Comparison of ENCODE assay signal across 8 mouse cellular contexts in genomic region chr4:121213936-121214792, GRCm38 (mm10). TPM values are rescaled to one million over a fixed set of nuclear protein-coding genes. Genes with fewer than 3 reads are reported as not detected.
DNase-seq lines count a peak whose midpoint lies in the region; ATAC-seq and TF ChIP-seq lines count a peak whose summit lies in the region.

No protein-coding gene starts in this region.

- H3K36me3 ChIP-seq in embryonic facial prominence, embryonic 15.5 days, result no peaks in the 10 kb centered on the region
- no peaks in the 10 kb centered on the region for H3K36me3 ChIP-seq in heart, embryonic 16.5 days (ENCODE audit: control insufficient read depth, insufficient read depth)
- no peaks in the 10 kb centered on the region for H3K36me3 ChIP-seq in neural tube, embryonic 14.5 days (ENCODE audit: control insufficient read depth, insufficient read depth, low read length)

- peaks cover 20% of the 10 kb centered on the region for H3K4me1 ChIP-seq in embryonic facial prominence, embryonic 15.5 days
- peaks cover 21% of the 10 kb centered on the region for H3K4me1 ChIP-seq in heart, embryonic 16.5 days (ENCODE audit: control insufficient read depth, insufficient read depth, low read length)
- peaks cover 3% of the 10 kb centered on the region; the same call in 1 of the 2 replicates for H3K4me1 ChIP-seq in lung, adult 2 months (ENCODE audit: control insufficient read depth, insufficient read depth, low read length)
- H3K4me1 ChIP-seq in neural tube, embryonic 14.5 days (ENCODE audit: control insufficient read depth, insufficient read depth, low read length), result peaks cover 19% of the 10 kb centered on the region; the same call in 1 of the 2 replicates

- peak overlapping the region; percentile 93 for H3K4me3 ChIP-seq in embryonic facial prominence, embryonic 15.5 days (replicated peaks)
- peak overlapping the region; percentile 91 for H3K4me3 ChIP-seq in heart, embryonic 16.5 days (ENCODE audit: low read length)
- H3K4me3 ChIP-seq in lung, adult 2 months (replicated peaks; ENCODE audit: extremely low read depth, low read depth, low read length), result peak overlapping the region; percentile 78
- H3K4me3 ChIP-seq in neural tube, embryonic 14.5 days (ENCODE audit: low read depth, low read length), result peak overlapping the region; percentile 89

- no peak for TF ChIP-seq POLR2A in lung, adult 2 months (IDR thresholded peaks at IDR 0.05; ENCODE audit: borderline replicate concordance, extremely low read depth, low read depth, low read length)

- H3K9me3 ChIP-seq in embryonic facial prominence, embryonic 15.5 days (replicated peaks), result no peaks in the 10 kb centered on the region
- H3K9me3 ChIP-seq in heart, embryonic 16.5 days (replicated peaks; ENCODE audit: control insufficient read depth, low read length), result no peaks in the 10 kb centered on the region
- no peaks in the 10 kb centered on the region for H3K9me3 ChIP-seq in neural tube, embryonic 14.5 days (ENCODE audit: control insufficient read depth, low read length)

- H3K9ac ChIP-seq in embryonic facial prominence, embryonic 15.5 days, result peak overlapping the region; percentile 92
- H3K9ac ChIP-seq in heart, embryonic 16.5 days (ENCODE audit: low read length), result peak overlapping the region; percentile 99
- H3K9ac ChIP-seq in neural tube, embryonic 14.5 days (replicated peaks; ENCODE audit: low read depth, low read length), result peak overlapping the region; percentile 97

- peak overlapping the region; percentile 66 for H3K4me2 ChIP-seq in embryonic facial prominence, embryonic 15.5 days (replicated peaks)
- peak overlapping the region; percentile 81 for H3K4me2 ChIP-seq in heart, embryonic 16.5 days (ENCODE audit: low read depth, low read length)
- peak overlapping the region; percentile 93 for H3K4me2 ChIP-seq in neural tube, embryonic 14.5 days (ENCODE audit: low read depth, low read length)

- H3K27ac ChIP-seq in embryonic facial prominence, embryonic 15.5 days (replicated peaks), result peak overlapping the region; percentile 93
- peak overlapping the region; percentile 93 for H3K27ac ChIP-seq in heart, embryonic 16.5 days (ENCODE audit: low read length)
- peak overlapping the region; percentile 92 for H3K27ac ChIP-seq in neural tube, embryonic 14.5 days (ENCODE audit: low read depth, low read length)

- no peaks in the 10 kb centered on the region; the same call in 1 of the 2 replicates for H3K27me3 ChIP-seq in embryonic facial prominence, embryonic 15.5 days
- H3K27me3 ChIP-seq in heart, embryonic 16.5 days (ENCODE audit: control insufficient read depth, insufficient read depth, low read length), result no peaks in the 10 kb centered on the region
- H3K27me3 ChIP-seq in neural tube, embryonic 14.5 days (ENCODE audit: control insufficient read depth, insufficient read depth, low read length), result no peaks in the 10 kb centered on the region

- TF ChIP-seq CTCF in lung, adult 2 months (IDR thresholded peaks at IDR 0.05; ENCODE audit: insufficient read depth, low read length), result no peak

- WGBS in embryonic facial prominence, embryonic 15.5 days, result under 1% methylated on average over 36 of the region's 36 CpGs
- under 1% methylated on average over 36 of the region's 36 CpGs for WGBS in heart, embryonic 16.5 days
- under 1% methylated on average over 36 of the region's 36 CpGs for WGBS in lung, adult 2 months
- 2% methylated on average over 23 of the region's 36 CpGs for WGBS in neural tube, embryonic 14.5 days

- DNase-seq in ES-CJ7 (ENCODE audit: low read depth, low spot score), result peak; percentile 57
- peak; percentile 82 for DNase-seq in adrenal gland, postnatal 14 days
- peak; percentile 29 to 53 for DNase-seq in layer of hippocampus, adult 18-20 months (ENCODE audit: low spot score in 2 of 2)
- DNase-seq in lung, adult 2 months, result no peak
- peak; percentile 72 for DNase-seq in thymus, postnatal 4 days

- ATAC-seq in embryonic facial prominence, embryonic 15.5 days (ENCODE audit: insufficient number of reproducible peaks, low FRiP score, low TSS enrichment, low read depth), result peak; percentile 79
- peak; percentile 86 for ATAC-seq in heart, embryonic 16.5 days (replicated peaks; ENCODE audit: extremely low read depth, insufficient read depth, low FRiP score)
- peak; percentile 85 for ATAC-seq in neural tube, embryonic 14.5 days (ENCODE audit: low read depth)

RNA-seq across cellular contexts. Expression of gene Rlf, which starts 0.7 kb away (rescaled TPM):
- 16.5 TPM in 2 replicates for total RNA-seq in adrenal gland, postnatal 14 days (2021)
- polyA plus RNA-seq in embryonic facial prominence, embryonic 15.5 days (2015; fragmentation: Nextera tagmentation; extraction: Ambion mirVana), result 27.0 and 27.4 TPM in 2 replicates
- polyA plus RNA-seq in heart, embryonic 16.5 days (2015; fragmentation: Nextera tagmentation; extraction: Ambion mirVana), result 17.4 and 19.0 TPM in 2 replicates
- 10 to 100 TPM; 27.8 to 29.7 TPM for total RNA-seq in layer of hippocampus, adult 18-20 months (2021)
- polyA plus RNA-seq in lung, adult 2 months (2012; rRNA removed), result 2.8 and 3.9 TPM in 2 replicates
- 28.2 and 30.5 TPM in 2 replicates for polyA plus RNA-seq in neural tube, embryonic 14.5 days (2014; fragmentation: Nextera tagmentation; extraction: Ambion mirVana)
